Mouse (Mus musculus) liver, adult 2 months (tissue): Measurements from ENCODE around the gene Spats2l.

ENCODE experiments used
- CTCF ChIP-seq: fragments of 200-500 bp; IDR thresholded peaks from 2 replicates; pipeline ENCODE4 v1.5.1; 2011; ENCODE audit warnings: low read depth, low read length, control low read depth
- POLR2A ChIP-seq: fragments of 200-500 bp; IDR thresholded peaks from 2 replicates; pipeline ENCODE4 v1.6.1; 2011; ENCODE audit warnings: low read length, control low read depth; ENCODE audit not compliant: insufficient read depth; ENCODE audit errors: extremely low read depth

- no peak for TF ChIP-seq CTCF
- no peak for TF ChIP-seq POLR2A
Observed at GRCm38 (mm10) chr1:57857799-57858198, 83.8 kb downstream of the Spats2l start.
